Mouse (Mus musculus) bone marrow, adult 2 months (tissue): Measurements from ENCODE around the gene Gm9970.

Experiments used
- CTCF ChIP-seq: fragments of 200-500 bp; IDR thresholded peaks from 2 replicates; pipeline ENCODE4 v1.5.1; 2011; ENCODE audit warnings: low read length, control low read depth; ENCODE audit not compliant: control insufficient read depth, insufficient read depth
- POLR2A ChIP-seq: fragments of 200-500 bp; IDR thresholded peaks from 2 replicates; pipeline ENCODE4 v1.6.1; 2011; ENCODE audit warnings: low read depth, mild to moderate bottlenecking, control low read depth, low read length, borderline replicate concordance; ENCODE audit not compliant: control insufficient read depth

- TF ChIP-seq POLR2A, result no peak
- TF ChIP-seq CTCF, result no peak
These were observed 41.1 kb downstream of the Gm9970 start for GRCm38 (mm10) chr5:31199893-31200292.
